Mouse (Mus musculus) testis, adult 2 months (tissue): Measurements from ENCODE around the gene Fbn1.

ENCODE experiments used
- CTCF ChIP-seq: fragments of 200-500 bp; IDR thresholded peaks from 2 replicates; pipeline ENCODE4 v1.5.1; 2012; ENCODE audit warnings: low read depth, mild to moderate bottlenecking, inconsistent platforms, low read length, moderate library complexity; ENCODE audit not compliant: control insufficient read depth, insufficient read depth, insufficient replicate concordance
- POLR2A ChIP-seq: fragments of 200-500 bp; IDR thresholded peaks from 2 replicates; pipeline ENCODE4 v1.6.1; 2012; ENCODE audit warnings: low read depth, mild to moderate bottlenecking, inconsistent platforms, low read length, moderate library complexity; ENCODE audit not compliant: control insufficient read depth

- TF ChIP-seq CTCF (no peak), POLR2A (no peak)
Observed at GRCm38 (mm10) chr2:125449361-125449760, 58.4 kb downstream of the Fbn1 start.
